Mouse (Mus musculus): ENCODE data around the gene Lrrc73.

The Lrrc73 gene

DNA sequence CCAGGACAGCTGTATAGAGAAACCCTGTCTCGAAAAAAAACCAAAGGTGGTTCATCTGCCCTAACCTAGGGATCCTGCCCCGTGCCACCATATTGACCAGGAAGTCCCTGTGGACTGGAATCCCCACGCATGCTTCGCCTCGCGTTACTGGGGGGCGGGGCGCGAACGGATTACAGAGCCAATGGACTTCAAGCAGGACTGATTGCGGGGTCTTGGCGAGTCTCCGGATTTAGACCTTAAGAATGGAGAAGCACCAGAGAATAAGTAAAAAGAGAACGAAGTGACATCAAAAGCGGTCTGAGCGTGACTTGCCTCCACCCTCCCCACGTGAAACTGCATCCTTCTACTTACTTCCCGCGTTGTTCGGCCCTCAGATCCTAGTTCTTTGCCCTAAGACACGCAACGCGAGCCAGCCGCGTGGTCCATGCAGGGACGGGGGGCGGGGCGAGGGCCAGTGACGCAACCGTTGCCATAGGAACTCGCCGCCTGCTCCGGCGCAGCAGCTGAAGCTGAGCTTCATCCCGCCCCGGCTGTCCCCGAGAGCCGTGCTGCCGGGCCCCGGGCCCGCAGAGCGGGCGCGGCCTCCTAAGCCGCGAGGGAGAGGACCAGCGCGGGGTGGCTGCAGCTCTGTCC, at the start of gene Lrrc73:
Lrrc73 (plus strand) TSS at position 80 of the 633 bp plus-strand sequence.
- peak; percentile 79 for DNase-seq (ENCODE audit: low spot score)

DNA sequence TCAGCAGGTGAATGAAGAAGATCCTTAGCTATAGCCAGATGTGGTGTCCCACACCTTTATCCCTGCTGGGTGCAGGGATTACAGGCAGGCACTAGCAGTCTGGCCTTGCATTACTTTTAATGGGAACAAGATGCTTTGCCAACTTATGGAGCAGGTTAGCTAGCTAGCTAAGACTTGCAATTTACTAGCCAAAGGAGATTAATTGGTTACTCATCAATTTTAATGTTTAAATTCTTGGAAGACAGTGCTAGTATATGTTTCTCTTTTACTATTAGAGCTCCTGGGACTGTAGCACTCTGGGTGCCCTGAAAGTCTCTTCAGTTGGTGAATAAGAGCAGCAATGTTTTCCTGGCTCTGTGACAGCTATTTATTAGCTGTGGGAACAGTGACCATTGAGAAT, 46.7 kb upstream of the Lrrc73 start:
- DNase-seq (ENCODE audit: low spot score), result no peak

DNA sequence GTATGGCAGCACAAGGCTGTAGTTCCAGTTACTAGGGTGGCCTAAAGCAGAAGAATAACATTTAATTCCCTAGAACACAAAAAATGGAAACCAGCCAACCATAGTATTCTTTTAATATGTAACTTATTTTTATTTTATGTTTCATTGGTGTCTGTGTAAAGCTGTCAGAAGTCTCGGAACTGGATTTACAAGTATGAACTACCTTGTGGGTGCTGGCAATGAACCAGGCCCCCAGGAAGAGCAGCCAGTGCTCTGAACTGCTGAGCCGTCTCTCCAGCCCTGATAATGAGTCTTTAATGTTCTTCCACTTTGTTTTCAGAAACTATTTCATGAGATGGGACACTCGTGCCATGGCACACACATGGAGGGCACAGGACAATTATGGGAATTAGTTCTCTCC, 42.8 kb upstream of the Lrrc73 start:
- no peak for DNase-seq (ENCODE audit: low spot score)

DNA sequence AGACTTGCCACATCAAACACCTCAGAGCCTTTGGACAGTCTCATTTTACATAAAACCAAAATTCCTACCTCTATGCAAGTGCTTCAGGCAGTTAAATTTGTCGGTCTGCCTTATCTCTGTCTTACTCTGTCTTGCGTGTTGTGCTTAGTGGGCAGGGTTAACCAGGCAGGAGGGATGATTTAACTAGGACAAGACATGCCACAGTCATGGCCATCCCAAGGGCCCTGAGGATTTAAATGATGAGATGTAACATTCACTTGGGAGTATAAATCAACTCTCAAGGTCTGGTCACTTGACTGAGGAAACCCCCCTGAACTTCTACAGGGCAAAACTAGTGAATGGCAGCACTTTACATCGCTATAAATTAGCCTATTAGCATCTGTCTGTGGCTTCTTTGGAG, 31.7 kb upstream of the Lrrc73 start:
- DNase-seq (ENCODE audit: low spot score), result no peak

- no peak for DNase-seq (ENCODE audit: low spot score)
These were observed 25.8 kb upstream of the Lrrc73 start for GRCm38 (mm10) chr17:46227576-46227975.

- no peak for DNase-seq (ENCODE audit: low spot score)
These were observed 17.3 kb upstream of the Lrrc73 start for GRCm38 (mm10) chr17:46236067-46236466.

GRCm38 (mm10) chr17:46237079-46237478, 16.3 kb upstream of the Lrrc73 start:
- DNase-seq (ENCODE audit: low spot score), result no peak

DNA sequence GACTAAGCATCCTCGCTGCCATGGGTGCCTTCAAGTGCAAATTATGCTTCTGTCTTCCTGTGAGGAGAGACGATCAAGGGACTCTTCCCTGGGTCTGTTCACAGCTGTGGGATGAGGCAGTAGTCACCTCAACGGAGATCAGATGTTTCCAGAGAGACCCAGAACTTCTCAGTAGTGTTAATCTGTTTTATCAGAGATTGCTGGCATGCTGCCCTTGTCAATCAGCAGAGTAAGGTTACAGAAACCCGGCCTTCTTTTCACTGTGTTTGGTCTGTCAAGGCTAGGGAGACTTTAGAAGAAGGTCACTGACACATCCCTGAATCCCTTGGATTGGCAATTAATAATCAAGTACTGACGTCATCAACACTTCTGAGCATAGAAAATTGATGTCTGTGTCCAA, 15.9 kb upstream of the Lrrc73 start:
- DNase-seq (ENCODE audit: low spot score), result no peak

DNA sequence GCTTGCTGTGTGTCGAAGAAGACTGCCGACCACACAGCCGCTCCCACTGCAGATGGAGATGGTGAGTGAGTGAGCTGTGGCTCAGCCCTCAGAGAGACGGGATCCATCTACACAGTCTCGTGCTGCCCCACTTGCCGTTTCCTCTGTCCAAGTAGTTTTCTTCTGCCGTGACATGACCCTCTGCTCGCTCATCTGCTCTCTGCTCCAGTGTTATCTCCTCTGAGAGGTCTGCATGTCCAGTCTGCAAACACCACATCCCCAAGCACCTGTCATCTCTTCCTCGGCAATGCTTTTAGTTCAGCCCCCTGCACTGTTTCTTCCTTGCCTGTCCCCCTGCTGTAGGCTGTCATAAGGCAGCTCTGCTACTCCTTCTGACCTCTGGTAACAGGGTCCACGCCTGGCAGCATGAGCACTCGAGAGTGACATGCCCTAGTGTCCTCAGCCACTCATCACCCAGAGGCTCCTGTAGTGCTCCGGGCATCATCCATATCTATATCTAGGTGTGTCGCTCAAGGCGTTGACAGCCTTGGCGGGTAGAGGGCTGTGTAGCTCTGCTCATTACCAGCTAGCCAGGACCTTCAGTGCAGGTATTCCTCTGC, 13.7 kb upstream of the Lrrc73 start:
- no peak for DNase-seq (ENCODE audit: low spot score)

DNA sequence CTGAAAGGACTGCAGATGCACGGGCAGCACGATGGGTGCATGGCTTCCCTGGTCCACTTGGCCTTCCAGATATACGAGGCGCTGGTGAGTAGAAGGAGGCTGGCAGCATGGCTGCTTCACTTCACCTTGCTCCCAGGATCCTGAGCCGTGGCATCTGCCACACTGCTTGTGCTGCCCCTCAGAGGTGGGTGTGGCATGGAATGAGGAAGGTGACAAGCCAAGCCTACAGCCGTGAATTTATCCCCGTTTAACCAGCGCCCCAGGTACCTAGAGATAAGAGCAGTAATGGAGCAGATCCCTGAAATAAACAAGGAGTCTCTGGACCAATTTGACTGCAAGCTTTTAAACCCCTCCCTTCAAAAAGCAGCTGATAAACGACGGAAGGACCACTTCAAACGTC, 11.9 kb upstream of the Lrrc73 start:
- no peak for DNase-seq (ENCODE audit: low spot score)

DNA sequence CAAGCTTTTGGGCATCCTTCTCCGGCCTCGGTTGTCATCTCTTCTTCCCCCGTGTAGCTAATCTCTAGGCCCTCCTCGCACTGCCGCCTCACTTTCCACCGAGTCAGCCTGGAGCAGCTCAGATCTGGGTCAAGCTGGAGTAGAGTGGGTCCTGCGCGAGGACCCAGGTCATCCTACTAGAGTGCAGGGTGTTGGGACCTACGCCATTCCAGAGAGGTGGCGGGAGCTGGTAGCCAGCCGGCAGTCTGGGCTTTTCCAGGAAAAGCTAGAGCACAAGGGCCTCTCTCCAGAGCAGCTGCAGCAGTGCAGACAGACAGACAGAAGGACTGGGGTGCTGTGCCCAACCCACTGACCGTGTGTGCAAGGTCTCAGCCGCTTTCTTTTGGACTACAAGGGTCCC, 11.1 kb upstream of the Lrrc73 start:
- DNase-seq (ENCODE audit: low spot score), result no peak

DNA sequence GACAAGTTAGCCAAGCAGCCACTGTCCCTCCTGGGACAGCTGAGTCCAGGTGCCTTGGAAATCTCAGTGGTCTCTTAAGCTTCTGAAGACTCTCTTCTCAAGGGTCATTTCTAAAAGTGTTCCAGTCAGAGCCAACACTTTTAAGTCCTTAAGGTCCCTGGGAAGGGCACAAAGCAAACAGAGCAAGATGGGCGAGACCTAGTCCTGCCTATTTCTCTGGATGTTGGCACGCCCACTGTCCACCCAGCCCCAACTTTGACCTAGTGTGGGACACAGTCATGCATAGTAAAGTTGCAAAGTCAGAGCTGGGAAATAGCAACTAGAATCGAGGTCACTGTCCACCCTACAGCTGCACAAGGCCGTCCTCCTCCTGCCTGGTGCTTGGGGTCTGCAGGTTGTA, 10.3 kb upstream of the Lrrc73 start:
- DNase-seq (ENCODE audit: low spot score), result no peak

- DNase-seq (ENCODE audit: low spot score), result no peak
These were observed 9.7 kb upstream of the Lrrc73 start for GRCm38 (mm10) chr17:46243624-46244023.

GRCm38 (mm10) chr17:46244579-46244978, 8.8 kb upstream of the Lrrc73 start:
- no peak for DNase-seq (ENCODE audit: low spot score)

DNA sequence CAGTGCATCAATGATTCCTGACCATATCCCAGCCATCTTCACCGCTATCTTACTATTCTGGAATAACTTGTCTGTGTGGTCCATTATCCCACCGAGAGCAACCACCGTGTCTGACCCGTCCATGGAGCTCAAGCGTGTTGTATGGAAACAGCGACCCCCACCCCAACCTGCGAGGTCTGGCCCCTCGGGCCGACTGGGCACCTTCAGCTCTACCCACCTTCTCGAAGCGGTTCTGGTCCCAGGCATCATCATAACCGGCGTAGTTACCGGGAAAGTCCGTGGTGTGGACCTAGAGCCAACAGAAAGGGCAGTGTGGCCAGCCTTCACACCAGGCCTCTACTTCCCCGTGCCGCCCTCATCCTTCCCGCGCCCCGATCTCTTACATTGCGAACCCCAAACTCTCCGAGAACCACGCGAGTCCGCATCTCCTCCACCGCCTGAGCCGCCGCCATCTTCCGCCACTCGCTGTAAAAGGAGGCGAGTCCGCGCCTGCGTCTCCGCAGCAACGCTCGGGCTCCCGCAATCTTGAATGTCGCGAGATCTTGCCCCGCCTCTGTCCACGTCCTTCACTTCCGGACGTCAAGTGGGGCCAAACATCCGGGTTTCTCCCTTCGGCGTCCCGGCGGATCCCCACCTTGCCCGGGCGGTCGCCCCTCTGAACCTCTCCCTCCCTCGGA, 5.7 kb upstream of the Lrrc73 start, which contains the start of the genes Polr1c and Yipf3:
Polr1c (minus strand) TSS at position 543 of the 677 bp plus-strand sequence.
Yipf3 (plus strand) TSS at position 569 of the 677 bp plus-strand sequence.
- DNase-seq (ENCODE audit: low spot score), result peak; percentile 77

DNA sequence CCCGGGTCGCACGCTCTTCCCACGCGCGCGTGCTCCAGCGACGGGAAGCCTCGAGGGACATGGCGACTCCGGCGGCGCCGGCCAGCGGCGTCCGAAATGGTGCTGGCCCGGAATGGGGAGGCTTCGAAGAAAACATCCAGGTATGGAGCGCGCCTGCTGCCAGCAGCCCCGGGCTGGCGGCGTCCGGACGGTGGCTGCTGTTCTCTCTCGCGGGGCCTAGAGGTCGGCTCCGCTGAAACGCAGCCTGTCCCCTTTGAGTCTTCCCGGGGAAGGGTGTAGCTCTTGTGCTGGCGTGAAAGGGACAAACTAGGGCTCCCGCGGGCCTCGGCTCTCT, 5.2 kb upstream of the Lrrc73 start:
- DNase-seq (ENCODE audit: low spot score), result no peak

DNA sequence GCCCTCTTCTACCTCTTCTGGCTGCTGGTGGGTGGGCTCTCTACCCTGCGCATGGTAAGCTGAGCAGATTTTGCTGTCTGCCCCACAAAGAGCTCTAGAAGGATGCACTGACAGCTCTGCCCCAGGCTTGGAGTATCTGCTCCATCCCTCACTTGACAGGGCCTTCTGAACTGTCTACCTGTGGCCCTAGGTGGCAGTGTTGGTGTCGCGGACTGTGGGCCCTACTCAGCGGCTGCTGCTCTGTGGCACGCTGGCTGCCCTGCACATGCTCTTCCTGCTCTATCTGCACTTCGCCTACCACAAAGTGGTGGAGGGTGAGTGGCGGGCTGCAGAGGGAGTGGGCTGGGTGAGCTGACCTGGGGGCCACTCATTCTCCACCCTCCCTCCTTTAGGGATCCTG, 2.2 kb upstream of the Lrrc73 start:
- DNase-seq (ENCODE audit: low spot score), result no peak

- peak; percentile 49 for DNase-seq (ENCODE audit: low spot score)
These were observed 520 bp upstream of the Lrrc73 start for GRCm38 (mm10) chr17:46252571-46253451.

DNA sequence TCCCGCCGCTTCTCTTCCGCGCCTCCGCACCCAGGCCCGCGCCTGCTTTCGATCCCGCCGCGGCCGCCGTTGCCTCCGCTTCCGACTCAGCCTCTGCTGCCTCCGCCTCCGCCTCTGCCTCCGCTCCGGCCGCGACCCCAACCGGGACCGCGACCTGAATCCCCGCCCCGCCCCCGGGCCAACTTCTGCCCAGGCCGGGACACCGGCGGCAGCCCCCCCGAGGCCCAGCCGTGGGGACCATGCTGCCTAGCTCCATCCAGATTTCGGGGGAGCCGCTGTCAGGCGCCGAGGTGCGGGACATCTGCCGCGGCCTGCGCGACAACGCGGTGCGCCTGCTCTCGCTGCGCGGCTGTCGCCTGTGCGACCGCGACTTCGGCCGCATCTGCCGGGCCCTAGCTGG, 775 bp downstream of the Lrrc73 start:
- DNase-seq (ENCODE audit: low spot score), result no peak

DNA sequence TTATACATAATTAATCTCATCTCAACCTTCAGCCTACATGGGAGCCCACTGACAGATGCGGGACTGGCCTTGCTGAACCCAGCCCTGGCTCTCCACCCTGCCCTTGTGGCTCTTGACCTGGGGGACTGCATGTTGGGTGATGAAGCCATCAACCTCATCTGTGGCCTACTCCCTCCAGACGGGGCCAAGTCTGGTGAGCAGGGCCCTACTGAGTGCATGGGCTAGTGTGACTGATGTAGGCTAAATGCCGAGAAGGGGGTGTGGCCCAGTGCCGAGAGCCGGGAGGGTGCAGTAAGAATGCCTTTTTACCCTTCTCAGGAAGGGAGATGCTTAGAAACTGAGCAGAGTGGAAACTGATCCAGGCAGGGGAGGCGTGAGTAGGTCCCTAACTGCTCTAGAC, 1.8 kb downstream of the Lrrc73 start:
- no peak for DNase-seq (ENCODE audit: low spot score)

GRCm38 (mm10) chr17:46258279-46259053, 5.1 kb downstream of the Lrrc73 start:
- DNase-seq (ENCODE audit: low spot score), result no peak

- DNase-seq (ENCODE audit: low spot score), result no peak
These were observed 6.3 kb downstream of the Lrrc73 start for GRCm38 (mm10) chr17:46259675-46260074.

All from layer of hippocampus, adult 9-10 months (tissue).